Mouse (Mus musculus): Measurements from ENCODE around the gene Olfr284. TPM values are rescaled to one million over a fixed set of nuclear protein-coding genes. Genes with fewer than 3 reads are reported as not detected.
A peak's percentile ranks its signal among the peaks of the same experiment; 100 is the strongest.

The Olfr284 gene
- total and polyA plus RNA-seq, 3 experiments, result not detected

DNA sequence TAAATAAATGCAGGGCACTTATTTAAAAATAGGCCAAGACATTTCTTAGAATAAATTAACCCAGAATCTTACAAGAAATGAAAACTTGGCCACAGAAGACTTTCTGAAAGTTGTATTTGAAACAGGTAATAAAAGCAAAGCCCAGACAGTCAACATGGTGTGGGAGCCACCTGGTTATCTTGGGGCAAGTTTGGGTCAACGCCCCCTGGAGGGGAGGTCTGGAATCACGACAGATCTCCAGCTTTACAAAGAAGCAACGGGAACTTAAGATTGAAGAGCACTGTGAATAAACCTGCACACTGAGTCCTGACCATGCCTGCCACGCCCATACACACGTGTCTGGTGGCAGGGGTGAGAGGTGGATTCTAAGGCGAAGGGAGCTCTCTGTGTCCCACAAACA lies 25.1 kb downstream of the Olfr284 start:
- H3K79me2 ChIP-seq (replicated peaks; ENCODE audit: control insufficient read depth, insufficient read depth, low read length), result no peaks in the 10 kb centered on the region
- H3K27ac ChIP-seq, result no peak overlapping the region
- no peaks in the 10 kb centered on the region for H3K27me3 ChIP-seq (ENCODE audit: control insufficient read depth, insufficient read depth, low read length)
- intact Hi-C loops (cut with DNase I), result no loop called here
- 39% methylated on average over 6 of the region's 6 CpGs for WGBS
- peak; percentile 24; the same call in 1 of the 2 replicates for TF ChIP-seq CTCF (IDR thresholded peaks at IDR 0.05)
- TF ChIP-seq EP300 (IDR thresholded peaks at IDR 0.05; ENCODE audit: insufficient read depth, low read depth, low read length), result no peak
- no peaks in the 10 kb centered on the region for H3K4me1 ChIP-seq (ENCODE audit: control insufficient read depth, insufficient read depth, low read length)
- H3K4me3 ChIP-seq, result no peak overlapping the region
- H3K36me3 ChIP-seq (ENCODE audit: control insufficient read depth, insufficient read depth, low read length), result no peaks in the 10 kb centered on the region
- no peak overlapping the region for H3K9ac ChIP-seq (ENCODE audit: low read depth, low read length)
- DNase-seq, result no peak

DNA sequence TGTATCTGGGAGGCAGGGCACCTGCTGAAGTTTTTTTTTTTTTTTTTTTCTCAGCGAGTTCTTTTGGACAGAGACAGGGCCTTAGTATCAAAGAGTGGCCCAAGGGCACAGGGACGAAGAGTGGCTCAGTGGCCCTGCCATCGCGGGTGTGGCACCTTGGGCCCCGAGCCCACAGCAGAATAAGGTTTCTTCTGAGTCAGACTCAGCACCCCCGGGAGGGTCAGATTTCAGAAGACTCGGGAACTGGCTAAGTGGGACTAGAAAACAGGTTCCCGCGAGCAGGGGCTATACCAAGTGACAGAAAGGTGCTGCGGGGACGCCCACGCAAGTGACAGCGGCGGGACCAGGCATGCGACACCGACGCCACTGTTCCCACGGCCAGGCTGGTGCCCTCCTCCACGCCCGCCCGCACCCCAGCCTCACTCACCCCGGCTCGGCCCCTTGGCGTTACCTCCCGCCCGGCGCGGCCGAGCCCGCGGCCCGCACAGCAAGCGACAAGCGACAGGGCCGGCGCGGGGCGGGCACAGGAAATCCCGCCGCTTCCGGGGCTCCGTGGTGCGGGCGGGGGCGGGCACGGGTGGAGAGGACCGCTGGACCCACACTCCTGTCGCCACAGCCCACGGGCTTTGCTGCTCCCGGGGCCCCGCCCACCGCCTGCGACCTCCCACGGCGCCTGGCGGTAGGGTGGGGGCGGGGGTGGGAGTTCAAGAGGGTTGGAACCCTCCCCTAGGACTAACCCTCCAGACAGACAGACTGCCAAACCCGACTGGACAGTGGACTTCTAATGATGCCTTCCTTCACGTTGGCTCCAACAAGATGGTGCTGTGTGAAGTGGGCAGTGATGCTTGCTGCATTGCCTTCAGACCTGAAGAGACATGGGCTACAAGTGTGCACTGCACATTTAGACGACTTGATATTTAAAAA lies 44.9 kb downstream of the Olfr284 start, which contains the start of gene Zfp641:
TSS of gene Zfp641 (minus strand) at position 534 of the 924 bp plus-strand sequence.
- no peak for TF ChIP-seq EP300 (IDR thresholded peaks at IDR 0.05; ENCODE audit: insufficient read depth, low read depth, low read length)
- TF ChIP-seq CTCF (IDR thresholded peaks at IDR 0.05), result no peak
- no peak for TF ChIP-seq POLR2A (IDR thresholded peaks at IDR 0.05; ENCODE audit: insufficient read depth, low read depth, low read length)
- Histone ChIP-seq H3K9ac (ENCODE audit: low read depth, low read length) (peak within 1 kb of the TSS; percentile 89), H3K4me3 (peak within 1 kb of the TSS; percentile 62), H3K4me1 (ENCODE audit: control insufficient read depth, insufficient read depth, low read length) (no peaks in the 10 kb centered on the region), H3K27ac (peak within 1 kb of the TSS; percentile 49; the same call in 1 of the 2 replicates), H3K79me2 (replicated peaks; ENCODE audit: control insufficient read depth, insufficient read depth, low read length) (no peaks in the 10 kb centered on the region), H3K36me3 (ENCODE audit: control insufficient read depth, insufficient read depth, low read length) (no peaks in the 10 kb centered on the region), H3K27me3 (ENCODE audit: control insufficient read depth, insufficient read depth, low read length) (peaks cover 1% of the 10 kb centered on the region; the same call in 1 of the 2 replicates)
- intact Hi-C loops (cut with DNase I), result no loop called here
- 3% methylated on average over 57 of the region's 60 CpGs for WGBS
- DNase-seq, result peak; percentile 63

DNA sequence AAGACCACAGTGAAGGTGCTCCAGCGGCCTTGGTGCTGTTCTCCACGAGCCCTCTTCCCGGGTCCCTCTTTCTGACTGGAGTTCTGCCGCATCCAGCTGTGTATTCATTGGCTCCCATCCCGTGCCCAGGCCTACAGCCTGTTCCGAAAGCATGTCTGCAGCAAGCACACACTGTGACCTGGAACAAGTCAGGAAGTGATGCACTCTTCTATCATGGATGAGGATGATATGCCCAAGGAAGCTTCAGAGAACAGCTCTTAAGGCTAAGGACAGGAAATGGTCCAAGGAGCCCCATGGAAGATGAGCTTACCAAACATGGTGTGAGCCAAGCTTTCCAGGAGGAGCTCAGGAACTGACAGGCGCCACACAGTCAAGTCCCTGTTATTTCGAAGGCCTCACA lies 47.1 kb downstream of the Olfr284 start:
- H3K27ac ChIP-seq, result no peak overlapping the region
- H3K4me3 ChIP-seq, result no peak overlapping the region
- intact Hi-C loops (cut with DNase I), result loop anchor here (5.0 kb wide), 1 partner anchor 111 kb away; no protein-coding TSS in a partner anchor
- DNase-seq, result no peak
- no peak for TF ChIP-seq CTCF (IDR thresholded peaks at IDR 0.05)
- TF ChIP-seq POLR2A (IDR thresholded peaks at IDR 0.05; ENCODE audit: insufficient read depth, low read depth, low read length), result no peak
- TF ChIP-seq EP300 (IDR thresholded peaks at IDR 0.05; ENCODE audit: insufficient read depth, low read depth, low read length), result no peak
- no peaks in the 10 kb centered on the region for H3K79me2 ChIP-seq (replicated peaks; ENCODE audit: control insufficient read depth, insufficient read depth, low read length)
- peaks cover 1% of the 10 kb centered on the region; the same call in 1 of the 2 replicates for H3K27me3 ChIP-seq (ENCODE audit: control insufficient read depth, insufficient read depth, low read length)
- H3K4me1 ChIP-seq (ENCODE audit: control insufficient read depth, insufficient read depth, low read length), result no peaks in the 10 kb centered on the region
- no peak overlapping the region for H3K9ac ChIP-seq (ENCODE audit: low read depth, low read length)
- H3K36me3 ChIP-seq (ENCODE audit: control insufficient read depth, insufficient read depth, low read length), result no peaks in the 10 kb centered on the region
- WGBS, result 75% methylated on average over 8 of the region's 8 CpGs

Other genes starting within 250 kb of the Olfr284 start
- gene Pfkm, start 248.4 kb downstream of the Olfr284 start, total RNA-seq (2021), result 100 to 1,000 TPM; 800 to 921 TPM
- gene Pfkm, start 248.4 kb downstream of the Olfr284 start, polyA plus RNA-seq (2012; rRNA removed), result 521 and 828 TPM in 2 replicates
- 1 to 10 TPM; 9.8 to 10.0 TPM for gene Senp1, start 247.2 kb downstream of the Olfr284 start, total RNA-seq (2021)
- 5.3 and 10.1 TPM in 2 replicates for gene Senp1, start 247.2 kb downstream of the Olfr284 start, polyA plus RNA-seq (2012; rRNA removed)
- 100 to 1,000 TPM; 105 to 118 TPM for gene Asb8, start 175.4 kb downstream of the Olfr284 start, total RNA-seq (2021)
- gene Asb8, start 175.4 kb downstream of the Olfr284 start, polyA plus RNA-seq (2012; rRNA removed), result 104 and 172 TPM in 2 replicates
- gene Ccdc184, start 173.8 kb downstream of the Olfr284 start, total RNA-seq (2021), result under 1 TPM; 0.52 to 0.63 TPM
- gene Ccdc184, start 173.8 kb downstream of the Olfr284 start, polyA plus RNA-seq (2012; rRNA removed), result 0.61 and 0.94 TPM in 2 replicates
- not detected for gene Olfr288, start 145.4 kb downstream of the Olfr284 start, total RNA-seq (2021)
- gene Olfr288, start 145.4 kb downstream of the Olfr284 start, polyA plus RNA-seq (2012; rRNA removed), result not detected in 2 replicates
- not detected for gene Gm44579, start 120.0 kb downstream of the Olfr284 start, total RNA-seq (2021)
- gene Gm44579, start 120.0 kb downstream of the Olfr284 start, polyA plus RNA-seq (2012; rRNA removed), result not detected in 2 replicates
- not detected for gene Olfr287, start 119.9 kb downstream of the Olfr284 start, total RNA-seq (2021)
- not detected in 2 replicates for gene Olfr287, start 119.9 kb downstream of the Olfr284 start, polyA plus RNA-seq (2012; rRNA removed)
- not detected for gene Olfr286, start 106.5 kb downstream of the Olfr284 start, total RNA-seq (2021)
- gene Olfr286, start 106.5 kb downstream of the Olfr284 start, polyA plus RNA-seq (2012; rRNA removed), result not detected in 2 replicates
- not detected for gene H1fnt, start 83.7 kb downstream of the Olfr284 start, total RNA-seq (2021)
- 0.18 TPM in 2 replicates for gene H1fnt, start 83.7 kb downstream of the Olfr284 start, polyA plus RNA-seq (2012; rRNA removed)
- gene Zfp641, start 44.8 kb downstream of the Olfr284 start, total RNA-seq (2021), result 1 to 10 TPM; 5.2 to 6.4 TPM
- gene Zfp641, start 44.8 kb downstream of the Olfr284 start, polyA plus RNA-seq (2012; rRNA removed), result 2.6 and 4.5 TPM in 2 replicates
- gene Olfr285, start 23.6 kb downstream of the Olfr284 start, total RNA-seq (2021), result not detected
- gene Olfr285, start 23.6 kb downstream of the Olfr284 start, polyA plus RNA-seq (2012; rRNA removed), result not detected in 2 replicates
- gene Olfr283, start 40.0 kb upstream of the Olfr284 start, total RNA-seq (2021), result not detected
- not detected in 2 replicates for gene Olfr283, start 40.0 kb upstream of the Olfr284 start, polyA plus RNA-seq (2012; rRNA removed)
- not detected for gene Olfr282, start 90.2 kb upstream of the Olfr284 start, total RNA-seq (2021)
- not detected in 2 replicates for gene Olfr282, start 90.2 kb upstream of the Olfr284 start, polyA plus RNA-seq (2012; rRNA removed)
- gene Olfr281, start 111.6 kb upstream of the Olfr284 start, total RNA-seq (2021), result not detected
- gene Olfr281, start 111.6 kb upstream of the Olfr284 start, polyA plus RNA-seq (2012; rRNA removed), result not detected in 2 replicates
- not detected for gene OR5BS1P, start 128.9 kb upstream of the Olfr284 start, total RNA-seq (2021)
- not detected in 2 replicates for gene OR5BS1P, start 128.9 kb upstream of the Olfr284 start, polyA plus RNA-seq (2012; rRNA removed)
- not detected for gene Lalba, start 141.7 kb upstream of the Olfr284 start, total RNA-seq (2021)
- 0.45 TPM in 1 of 2 replicates, not detected in the other for gene Lalba, start 141.7 kb upstream of the Olfr284 start, polyA plus RNA-seq (2012; rRNA removed)
- not detected for gene Olfr279, start 151.4 kb upstream of the Olfr284 start, total RNA-seq (2021)
- not detected in 2 replicates for gene Olfr279, start 151.4 kb upstream of the Olfr284 start, polyA plus RNA-seq (2012; rRNA removed)
- gene Kansl2, start 193.3 kb upstream of the Olfr284 start, total RNA-seq (2021), result 10 to 100 TPM; 74.5 to 86.0 TPM
- 37.0 and 50.2 TPM in 2 replicates for gene Kansl2, start 193.3 kb upstream of the Olfr284 start, polyA plus RNA-seq (2012; rRNA removed)
- gene Ccnt1, start 229.9 kb upstream of the Olfr284 start, total RNA-seq (2021), result 10 to 100 TPM; 26.8 to 27.6 TPM
- 9.3 and 15.4 TPM in 2 replicates for gene Ccnt1, start 229.9 kb upstream of the Olfr284 start, polyA plus RNA-seq (2012; rRNA removed)
- 1 to 10 TPM; 1.6 to 2.1 TPM for gene 4930415O20Rik, start 230.0 kb upstream of the Olfr284 start, total RNA-seq (2021)
- not detected in 2 replicates for gene 4930415O20Rik, start 230.0 kb upstream of the Olfr284 start, polyA plus RNA-seq (2012; rRNA removed)

Measured in heart, adult 2 months (tissue).